Mouse (Mus musculus) lung, postnatal 36 days (tissue): ENCODE measurements around the gene 4921504E06Rik.

ENCODE experiments used
- DNase-seq: peaks from one replicate; pipeline ENCODE4 v3.0.0; 2022; ENCODE audit warnings: mixed read lengths

4921504E06Rik gene

GRCm38 (mm10) chr2:19553821-19554592 is at the start of gene 4921504E06Rik:
Gene 4921504E06Rik, minus strand, starts transcription at chr2:19553914.
- peak; percentile 86 for DNase-seq

- no peak for DNase-seq
Observed at GRCm38 (mm10) chr2:19601386-19601925, 47.7 kb upstream of the 4921504E06Rik start.

- no peak for DNase-seq
Observed at GRCm38 (mm10) chr2:19600860-19601259, 47.1 kb upstream of the 4921504E06Rik start.

GRCm38 (mm10) chr2:19599801-19600200 is 46.1 kb upstream of the 4921504E06Rik start:
- no peak for DNase-seq

GRCm38 (mm10) chr2:19596988-19597387 is 43.3 kb upstream of the 4921504E06Rik start:
- DNase-seq = no peak

GRCm38 (mm10) chr2:19596426-19596825 is 42.7 kb upstream of the 4921504E06Rik start:
- no peak for DNase-seq

GRCm38 (mm10) chr2:19594856-19595255 is 41.1 kb upstream of the 4921504E06Rik start:
- no peak for DNase-seq

- no peak for DNase-seq
Observed at GRCm38 (mm10) chr2:19579846-19580245, 26.1 kb upstream of the 4921504E06Rik start.

GRCm38 (mm10) chr2:19579180-19579579 is 25.5 kb upstream of the 4921504E06Rik start:
- no peak for DNase-seq

GRCm38 (mm10) chr2:19562114-19562829 is 8.6 kb upstream of the 4921504E06Rik start:
- no peak for DNase-seq

GRCm38 (mm10) chr2:19560654-19561053 is 6.9 kb upstream of the 4921504E06Rik start:
- DNase-seq = peak; percentile 21

- DNase-seq = peak; percentile 70
Observed at GRCm38 (mm10) chr2:19560071-19560470, 6.4 kb upstream of the 4921504E06Rik start.

- DNase-seq = no peak
Observed at GRCm38 (mm10) chr2:19551396-19551795, 2.3 kb downstream of the 4921504E06Rik start.

GRCm38 (mm10) chr2:19540906-19541305 is 12.8 kb downstream of the 4921504E06Rik start:
- DNase-seq = no peak

- DNase-seq = no peak
Observed at GRCm38 (mm10) chr2:19529428-19529827, 24.3 kb downstream of the 4921504E06Rik start.

GRCm38 (mm10) chr2:19528797-19529196 is 24.9 kb downstream of the 4921504E06Rik start:
- DNase-seq = peak; percentile 89

GRCm38 (mm10) chr2:19524071-19524470 is 29.6 kb downstream of the 4921504E06Rik start:
- DNase-seq = no peak

GRCm38 (mm10) chr2:19521662-19522061 is 32.1 kb downstream of the 4921504E06Rik start:
- DNase-seq = peak; percentile 47

- DNase-seq = no peak
Observed at GRCm38 (mm10) chr2:19520617-19521016, 33.1 kb downstream of the 4921504E06Rik start.

- DNase-seq = peak; percentile 74
Observed at GRCm38 (mm10) chr2:19519768-19520167, 33.9 kb downstream of the 4921504E06Rik start.

- no peak for DNase-seq
Observed at GRCm38 (mm10) chr2:19517952-19518351, 35.8 kb downstream of the 4921504E06Rik start.

GRCm38 (mm10) chr2:19512381-19512780 is 41.3 kb downstream of the 4921504E06Rik start:
- no peak for DNase-seq

GRCm38 (mm10) chr2:19511032-19511431 is 42.7 kb downstream of the 4921504E06Rik start:
- no peak for DNase-seq

GRCm38 (mm10) chr2:19505744-19506143 is 48.0 kb downstream of the 4921504E06Rik start:
- DNase-seq = no peak
